Mouse (Mus musculus) gastrocnemius, adult 8-10 months (tissue): ENCODE results near the gene Cnpy4. TPM values are rescaled to one million over a fixed set of nuclear protein-coding genes. Genes with fewer than 3 reads are reported as not detected.
"Not testable (repeated sequence)": the region's sequence is repeated elsewhere in the genome, so short reads cannot be mapped to it uniquely, and the experiment has no call there.

Source experiments
- DNase-seq, 2 experiments: peaks; one replicate each; pipeline ENCODE4 v3.0.0; 2022; ENCODE audit warnings: low spot score in 2 of 2
- microRNA-seq: library from miRNA; unstranded; fragments of <30 nt; microRNA quantifications from one replicate; pipeline ENCODE4 v1.2.0, GENCODE M21; 2022
- total RNA-seq, 4 experiments: library from RNA; stranded (reverse); gene quantifications; 2 replicates each; pipeline ENCODE4 v1.2.4; 2022

Gene Cnpy4
- total RNA-seq, 4 experiments from 2014 or later = 1.9 to 3.6 (median 2.2) TPM

- DNase-seq = no peak
Measured at GRCm38 (mm10) chr5:138202086-138202485, 14.8 kb downstream of the Cnpy4 start.

DNA sequence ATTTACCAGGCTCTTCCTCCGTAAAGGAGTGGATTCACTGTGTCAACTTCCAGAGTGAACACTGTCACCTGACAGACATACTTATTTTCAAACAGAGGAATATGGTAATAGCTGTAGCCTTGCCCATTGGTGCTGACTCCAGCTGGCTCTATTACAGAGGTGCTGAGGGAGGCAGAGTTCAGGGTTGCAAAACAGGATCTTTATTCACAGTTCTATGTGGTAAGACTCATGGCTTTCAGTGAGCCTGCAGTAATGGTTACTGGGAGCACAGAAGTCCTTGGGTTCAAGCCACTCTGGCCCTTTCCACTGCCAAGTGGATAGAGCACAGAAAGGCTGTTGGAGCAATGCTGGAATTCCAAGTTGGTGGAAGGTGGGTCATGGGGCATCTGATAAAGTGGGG is 20.0 kb downstream of the Cnpy4 start:
- no peak for DNase-seq

GRCm38 (mm10) chr5:138207873-138208272 is 20.6 kb downstream of the Cnpy4 start:
- DNase-seq = no peak

DNA sequence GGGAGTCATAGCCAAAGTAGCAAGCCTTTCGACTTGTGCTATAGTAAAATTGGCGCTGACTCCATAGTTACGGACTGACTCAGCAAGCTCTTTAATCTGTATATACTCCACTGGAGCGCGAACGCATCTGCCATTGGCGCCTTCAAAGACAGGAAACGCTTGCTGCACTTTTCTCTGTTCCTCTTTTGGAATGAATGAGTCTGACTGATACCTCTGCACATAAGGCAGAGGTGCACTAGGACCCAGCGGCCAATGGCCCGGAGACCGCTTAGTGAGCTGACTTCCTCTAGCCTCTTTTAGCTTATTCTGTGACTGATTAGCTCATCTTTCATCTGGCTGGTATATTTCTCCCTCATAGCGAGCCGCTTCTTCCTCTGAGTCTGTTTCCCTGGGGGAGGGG is 29.3 kb downstream of the Cnpy4 start:
- not testable (repeated sequence) for DNase-seq

DNA sequence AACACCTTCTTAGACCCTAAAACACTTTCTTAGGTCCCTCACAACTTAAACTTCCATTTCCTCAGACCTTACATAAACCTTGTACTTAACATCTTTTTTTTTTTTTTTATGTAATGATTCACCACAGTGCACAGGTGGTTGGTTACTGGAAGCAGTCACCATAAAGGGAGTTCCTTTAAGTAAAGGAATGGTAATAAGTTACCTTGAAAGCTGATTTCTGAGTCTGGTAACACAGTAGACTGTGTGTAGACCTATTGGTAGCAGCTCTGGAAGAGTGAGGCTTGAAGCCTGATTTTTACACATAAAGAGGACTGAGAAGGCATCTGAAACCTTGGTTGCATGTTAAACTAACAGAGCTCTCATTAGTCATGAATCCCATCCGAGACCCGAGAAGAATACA is 32.6 kb downstream of the Cnpy4 start:
- no peak for DNase-seq

GRCm38 (mm10) chr5:138222111-138222510 is 34.8 kb downstream of the Cnpy4 start:
- peak; percentile 49 to 50 for DNase-seq

DNA sequence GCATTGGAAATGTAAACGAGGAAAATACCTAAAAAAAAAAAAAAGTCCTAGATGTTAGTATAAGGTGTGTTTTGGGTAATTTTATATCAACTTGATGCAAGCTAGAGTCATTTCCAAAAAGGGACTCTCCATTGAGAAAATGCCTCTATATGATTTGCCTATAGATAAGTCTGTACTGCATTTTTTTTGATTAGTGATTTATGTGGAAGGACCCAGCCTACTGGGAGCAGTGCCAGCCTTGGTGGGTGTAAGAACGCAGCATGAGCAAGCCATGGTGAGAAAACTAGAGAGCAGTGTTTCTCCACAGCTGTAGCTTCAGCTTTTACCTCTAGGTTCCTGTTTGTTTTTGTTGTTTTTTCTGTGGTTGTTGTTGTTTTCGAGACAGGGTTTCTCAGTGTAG is 36.0 kb downstream of the Cnpy4 start:
- DNase-seq = no peak

DNA sequence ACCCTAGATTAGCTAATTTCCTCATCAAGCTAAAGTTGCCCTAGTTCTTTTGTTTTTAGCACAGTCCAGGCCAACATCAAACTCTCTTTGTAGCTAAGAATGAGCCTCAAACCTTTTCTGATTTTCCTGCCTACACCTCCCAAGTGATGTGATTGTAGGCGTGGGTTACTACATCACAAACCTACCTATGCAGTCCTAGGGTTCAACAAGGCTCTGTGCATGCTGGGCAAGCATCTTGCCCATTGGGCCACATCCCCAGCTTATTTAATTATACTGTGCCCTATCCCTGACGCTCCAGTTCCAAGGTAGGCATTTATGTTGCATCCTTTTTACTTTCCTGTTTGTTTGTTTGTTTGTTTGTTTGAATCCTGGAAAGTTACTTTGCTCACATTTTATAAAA is 38.4 kb downstream of the Cnpy4 start, which contains the start of gene Nxpe5:
Nxpe5 (plus strand) TSS at position 199 of the 400 bp plus-strand sequence.
- DNase-seq = no peak

GRCm38 (mm10) chr5:138226491-138226890 is 39.2 kb downstream of the Cnpy4 start:
- DNase-seq = no peak

GRCm38 (mm10) chr5:138227367-138227766 is 40.1 kb downstream of the Cnpy4 start:
- no peak for DNase-seq

- no peak for DNase-seq
Measured at GRCm38 (mm10) chr5:138228026-138228425, 40.7 kb downstream of the Cnpy4 start.

DNA sequence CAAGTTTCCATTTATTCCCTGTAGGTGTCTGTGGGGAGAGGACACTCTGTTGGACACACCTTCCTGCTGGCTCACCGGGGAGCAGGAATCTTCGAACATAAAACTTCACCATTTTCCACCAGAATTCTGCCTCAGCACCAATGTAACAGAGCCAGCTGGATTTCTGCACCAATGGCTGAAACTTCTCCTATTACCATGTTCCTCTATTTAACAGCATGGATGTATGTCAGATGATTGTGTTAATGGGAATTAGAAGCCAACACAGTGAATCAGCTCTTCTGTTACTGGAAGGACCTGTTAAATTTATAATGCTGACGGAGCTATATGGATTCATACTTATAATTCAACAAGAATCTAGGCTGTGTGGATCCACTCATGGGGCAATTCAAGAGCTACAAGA is 42.2 kb downstream of the Cnpy4 start:
- DNase-seq = no peak

DNA sequence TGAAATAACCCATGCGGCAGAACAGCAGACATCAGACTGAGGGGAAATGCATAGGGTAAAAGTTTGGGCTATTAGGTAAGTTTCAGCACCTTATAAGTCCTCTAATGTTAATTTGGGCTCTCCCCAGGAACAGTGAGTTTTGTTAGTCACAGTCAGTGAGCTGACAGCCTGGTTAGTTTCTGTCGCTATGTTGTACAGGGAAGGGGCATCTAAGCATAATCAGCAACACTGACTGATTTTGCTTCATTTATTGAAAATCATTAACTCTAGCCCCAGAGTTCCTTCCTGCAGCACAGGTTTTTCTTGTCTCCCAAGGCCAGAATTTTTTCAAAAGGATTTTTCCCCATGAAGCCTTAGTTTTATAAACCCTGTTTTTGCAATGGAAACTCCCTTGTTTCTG is 46.5 kb downstream of the Cnpy4 start:
- DNase-seq = no peak

DNA sequence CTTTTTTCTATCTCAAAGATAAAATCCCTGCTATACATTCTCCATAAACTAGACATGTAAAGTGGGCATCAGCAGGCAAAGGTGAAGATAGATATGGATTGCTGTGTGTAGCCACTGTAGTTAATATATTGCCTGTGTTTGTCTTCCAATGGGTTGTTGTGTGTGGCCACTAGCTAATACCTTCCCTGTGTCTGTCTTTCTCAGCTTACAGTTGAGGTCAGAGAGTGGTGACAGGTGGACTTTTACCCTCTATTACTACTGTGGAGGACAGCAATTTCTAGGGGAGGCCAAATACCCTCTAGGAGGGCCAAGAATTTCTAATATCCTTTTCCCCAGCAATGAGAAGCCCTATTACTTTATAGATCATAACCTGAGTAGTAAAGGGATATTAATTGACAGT is 46.9 kb downstream of the Cnpy4 start:
- no peak for DNase-seq

DNA sequence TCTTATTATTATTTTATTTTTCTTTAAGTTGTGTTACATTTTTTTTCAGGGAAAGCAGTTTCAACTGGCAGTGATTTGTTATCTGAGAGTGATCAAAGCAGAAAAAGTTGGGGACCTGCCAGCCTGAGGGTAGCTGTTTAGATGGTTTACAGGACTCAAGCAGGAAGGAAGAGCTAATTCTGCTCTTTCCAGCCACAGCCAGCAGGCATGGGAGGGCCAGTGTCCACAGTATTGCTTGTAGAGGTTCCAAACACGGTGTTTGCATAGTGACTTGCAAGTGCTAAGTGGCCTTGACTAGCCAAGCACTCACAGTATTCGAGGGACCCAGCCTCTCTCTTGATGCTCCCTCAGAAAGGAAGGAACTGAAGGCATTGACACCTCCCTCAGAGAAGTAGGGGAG is 54.2 kb downstream of the Cnpy4 start:
- DNase-seq = no peak

Small RNAs within 50 kb of the gene (microRNA-seq; reads per million reads assigned to microRNA genes)
- 446 reads per million, percentile 72 among the genes with 10 or more reads in this experiment for gene Mir106b
- 218 reads per million, percentile 63 among the genes with 10 or more reads in this experiment for gene Mir25
- gene Mir93 = 2,237 reads per million, percentile 86 among the genes with 10 or more reads in this experiment

Other genes with a start within 250 kb of the Cnpy4 start
- under 1 TPM; 0.17 to 0.51 (median 0.36) TPM for gene Gjc3, start 224.4 kb upstream of the Cnpy4 start, total RNA-seq
- under 1 TPM in 1 of 4 experiments, not detected in 3; 0.43 TPM for gene Azgp1, start 206.0 kb upstream of the Cnpy4 start, total RNA-seq
- gene Smok3a, start 166.2 kb upstream of the Cnpy4 start, total RNA-seq = not detected
- gene Smok3b, start 166.1 kb upstream of the Cnpy4 start, total RNA-seq = not detected
- gene Smok3c, start 134.3 kb upstream of the Cnpy4 start, total RNA-seq = not detected
- 10 to 100 TPM in 3 of 4 experiments, 1 to 10 TPM in 1; 9.6 to 11.6 (median 10.6) TPM for gene Zkscan1, start 102.4 kb upstream of the Cnpy4 start, total RNA-seq
- gene Zscan21, start 70.6 kb upstream of the Cnpy4 start, total RNA-seq = 10 to 100 TPM; 14.3 to 17.0 (median 15.2) TPM
- gene Zfp113, start 31.7 kb upstream of the Cnpy4 start, total RNA-seq = 1 to 10 TPM; 4.8 to 6.6 (median 5.3) TPM
- 100 to 1,000 TPM; 107 to 117 (median 110) TPM for gene Cops6, start 26.4 kb upstream of the Cnpy4 start, total RNA-seq
- gene Ap4m1, start 15.5 kb upstream of the Cnpy4 start, total RNA-seq = 10 to 100 TPM in 1 of 4 experiments, 1 to 10 TPM in 3; 7.2 to 10.6 (median 7.5) TPM
- 1 to 10 TPM; 6.1 to 8.2 (median 6.8) TPM for gene Mcm7, start 15.1 kb upstream of the Cnpy4 start, total RNA-seq
- 10 to 100 TPM; 33.9 to 42.1 (median 36.6) TPM for gene Taf6, start within 50 bp of the Cnpy4 start, total RNA-seq
- gene Mblac1, start 6.8 kb downstream of the Cnpy4 start, total RNA-seq = 1 to 10 TPM; 1.5 to 2.3 (median 1.8) TPM
- gene Nxpe5, start 38.4 kb downstream of the Cnpy4 start, total RNA-seq = under 1 TPM; 0.12 to 0.38 (median 0.19) TPM
- 10 to 100 TPM; 51.1 to 57.2 (median 53.1) TPM for gene Lamtor4, start 68.0 kb downstream of the Cnpy4 start, total RNA-seq
- gene BC037034, start 76.5 kb downstream of the Cnpy4 start, total RNA-seq = 1 to 10 TPM; 1.4 to 3.0 (median 2.3) TPM
- gene Gal3st4, start 85.4 kb downstream of the Cnpy4 start, total RNA-seq = under 1 TPM in 1 of 4 experiments, not detected in 3; 0.16 TPM
- gene Gm43720, start 92.5 kb downstream of the Cnpy4 start, total RNA-seq = not detected
- under 1 TPM in 2 of 4 experiments, not detected in 2; 0.10 to 0.22 TPM for gene Gpc2, start 92.5 kb downstream of the Cnpy4 start, total RNA-seq
- gene Stag3, start 92.8 kb downstream of the Cnpy4 start, total RNA-seq = not detected
- not detected for gene Pvrig, start 154.5 kb downstream of the Cnpy4 start, total RNA-seq